Mouse (Mus musculus) liver, embryonic 13.5 days (tissue): ENCODE results near the gene Slc25a45. TPM values are rescaled to one million over a fixed set of nuclear protein-coding genes. Genes with fewer than 3 reads are reported as not detected.

ENCODE experiments used
- ATAC-seq: fragments of 200-750 bp; cut with Nextera tagmentation; 2 replicates; pipeline ENCODE4 v1.8.0; 2017; ENCODE audit warnings: low read depth, mild to moderate bottlenecking, moderate number of reproducible peaks, moderate library complexity
- DNase-seq: peaks from one replicate; pipeline ENCODE4 v3.0.0; 2022
- H3K27ac ChIP-seq: fragments of 300-500 bp; sonication (generic); 2 replicates; pipeline ENCODE4 v1.5.1; 2015; ENCODE audit warnings: moderate library complexity, mild to moderate bottlenecking, inconsistent platforms
- H3K27me3 ChIP-seq: fragments of 300-500 bp; sonication (generic); 2 replicates; pipeline ENCODE4 v1.6.1; 2015; ENCODE audit warnings: mild to moderate bottlenecking, inconsistent platforms
- H3K36me3 ChIP-seq: fragments of 300-500 bp; sonication (generic); 2 replicates; pipeline ENCODE4 v1.6.1; 2015; ENCODE audit warnings: mild to moderate bottlenecking, inconsistent platforms
- H3K4me1 ChIP-seq: fragments of 300-500 bp; sonication (generic); replicated peaks from 2 replicates; pipeline ENCODE4 v1.6.1; 2015; ENCODE audit warnings: inconsistent platforms
- H3K4me2 ChIP-seq: fragments of 300-500 bp; sonication (generic); 2 replicates; pipeline ENCODE4 v1.6.1; 2015; ENCODE audit warnings: inconsistent platforms, mild to moderate bottlenecking, moderate library complexity
- H3K4me3 ChIP-seq: fragments of 300-500 bp; sonication (generic); replicated peaks from 2 replicates; pipeline ENCODE4 v1.5.1; 2015; ENCODE audit warnings: mild to moderate bottlenecking, inconsistent platforms
- H3K9ac ChIP-seq: fragments of 300-500 bp; sonication (generic); 2 replicates; pipeline ENCODE4 v1.6.1; 2015; ENCODE audit warnings: mild to moderate bottlenecking, inconsistent platforms
- H3K9me3 ChIP-seq: fragments of 300-500 bp; sonication (generic); replicated peaks from 2 replicates; pipeline ENCODE4 v1.6.1; 2016; ENCODE audit warnings: inconsistent platforms
- WGBS: fragments of 180-500 bp; shearing (Covaris S2); methylation state at CpG from one replicate; pipeline ENCODE4 v1.1.7; 2015; ENCODE audit not compliant: insufficient replicate concordance; 5-methylcytosine and 5-hydroxymethylcytosine counted together
- polyA plus RNA-seq: library from polyadenylated mRNA; unstranded; fragments of >200 nt; fragmentation: Nextera tagmentation; extraction: Ambion mirVana; gene quantifications from 2 replicates; pipeline ENCODE4 v1.2.1, GENCODE M21; 2015

Gene Slc25a45
- polyA plus RNA-seq, 1 experiment from 2014 or later: 5.7 TPM

GRCm38 (mm10) chr19:5883935-5884334 lies 6.3 kb downstream of the Slc25a45 start:
- H3K36me3 ChIP-seq: no peaks in the 10 kb centered on the region
- DNase-seq (peak; percentile 72), ATAC-seq (peak; percentile 95)
- peak overlapping the region; percentile 89 for H3K27ac ChIP-seq
- H3K4me3 ChIP-seq: no peak overlapping the region
- no peaks in the 10 kb centered on the region for H3K27me3 ChIP-seq
- no peaks in the 10 kb centered on the region for H3K9me3 ChIP-seq
- H3K4me2 ChIP-seq: peak overlapping the region; percentile 38
- peaks cover 77% of the 10 kb centered on the region for H3K4me1 ChIP-seq
- 21% methylated on average over 1 of the region's 1 CpGs for WGBS
- peak overlapping the region; percentile 52 for H3K9ac ChIP-seq

- 57% methylated on average over 4 of the region's 4 CpGs for WGBS
- Histone ChIP-seq H3K27ac (no peak overlapping the region), H3K27me3 (no peaks in the 10 kb centered on the region), H3K9ac (no peak overlapping the region), H3K4me1 (peaks cover 70% of the 10 kb centered on the region), H3K9me3 (no peaks in the 10 kb centered on the region), H3K4me2 (no peak overlapping the region), H3K4me3 (no peak overlapping the region), H3K36me3 (no peaks in the 10 kb centered on the region)
- no peak for ATAC-seq
- DNase-seq: peak; percentile 29
Measured at GRCm38 (mm10) chr19:5885838-5886237, 8.2 kb downstream of the Slc25a45 start.

- Histone ChIP-seq H3K9ac (no peak overlapping the region), H3K36me3 (peaks cover 6% of the 10 kb centered on the region), H3K4me2 (no peak overlapping the region), H3K9me3 (no peaks in the 10 kb centered on the region), H3K4me1 (peaks cover 68% of the 10 kb centered on the region), H3K4me3 (no peak overlapping the region), H3K27me3 (no peaks in the 10 kb centered on the region), H3K27ac (0 out of 2 replicates have a peak overlapping the region, but pooled peaks have one; percentile 26)
- ATAC-seq (no peak), DNase-seq (no peak)
- 40% methylated on average over 3 of the region's 3 CpGs for WGBS
Measured at GRCm38 (mm10) chr19:5887234-5887815, 9.7 kb downstream of the Slc25a45 start.

GRCm38 (mm10) chr19:5889211-5889610 lies 11.6 kb downstream of the Slc25a45 start:
- H3K9me3 ChIP-seq: no peaks in the 10 kb centered on the region
- no peak overlapping the region for H3K4me3 ChIP-seq
- peaks cover 12% of the 10 kb centered on the region for H3K36me3 ChIP-seq
- H3K9ac ChIP-seq: no peak overlapping the region
- H3K4me2 ChIP-seq: no peak overlapping the region
- peaks cover 68% of the 10 kb centered on the region for H3K4me1 ChIP-seq
- 73% methylated on average over 4 of the region's 4 CpGs for WGBS
- ATAC-seq (no peak), DNase-seq (no peak)
- no peak overlapping the region for H3K27ac ChIP-seq
- H3K27me3 ChIP-seq: no peaks in the 10 kb centered on the region; the same call in 1 of the 2 replicates

DNA sequence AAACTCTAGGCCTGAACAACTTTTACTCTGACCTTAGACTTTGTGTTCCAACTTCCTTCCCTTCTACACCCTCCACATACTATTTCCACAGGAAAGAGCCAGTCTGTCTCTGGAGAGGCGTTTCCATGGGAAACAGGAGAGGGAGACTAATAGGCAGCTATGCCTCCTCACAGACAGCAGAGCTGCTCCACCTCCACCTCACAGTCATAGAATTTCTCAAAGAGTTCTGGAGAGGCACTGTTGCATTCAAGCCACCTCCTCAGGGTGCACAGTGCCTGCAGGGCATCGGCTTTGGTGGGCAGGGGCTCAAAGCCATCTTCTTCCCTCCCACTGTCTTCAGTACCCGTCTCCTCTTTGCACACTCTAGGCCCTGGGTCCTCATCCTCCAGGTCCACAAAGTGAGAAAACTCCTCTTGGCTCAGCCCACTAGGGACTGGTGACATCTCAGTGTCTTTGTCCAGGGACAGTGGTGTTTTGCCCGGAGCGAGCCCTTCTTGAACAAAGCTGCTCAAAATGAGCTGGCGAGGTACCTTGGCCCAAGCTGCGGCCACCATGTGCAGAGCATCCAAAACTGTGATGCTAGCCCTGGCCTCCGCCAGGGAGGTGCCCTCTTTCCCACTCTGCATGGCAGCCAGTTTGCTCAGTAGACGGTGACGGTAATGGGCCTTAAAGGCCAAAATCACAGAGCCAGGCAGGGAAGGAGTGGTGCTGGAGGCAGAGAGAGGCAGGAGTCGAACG lies 14.1 kb downstream of the Slc25a45 start:
- ATAC-seq (no peak), DNase-seq (no peak)
- Histone ChIP-seq H3K4me2 (0 out of 2 replicates have a peak overlapping the region, but pooled peaks have one; percentile 97), H3K27ac (peak overlapping the region; percentile 6; the same call in 1 of the 2 replicates), H3K9me3 (no peaks in the 10 kb centered on the region), H3K9ac (0 out of 2 replicates have a peak overlapping the region, but pooled peaks have one; percentile 5), H3K27me3 (no peaks in the 10 kb centered on the region; the same call in 1 of the 2 replicates), H3K4me1 (peaks cover 61% of the 10 kb centered on the region), H3K4me3 (no peak overlapping the region), H3K36me3 (peaks cover 30% of the 10 kb centered on the region)
- WGBS: 88% methylated on average over 12 of the region's 12 CpGs

DNA sequence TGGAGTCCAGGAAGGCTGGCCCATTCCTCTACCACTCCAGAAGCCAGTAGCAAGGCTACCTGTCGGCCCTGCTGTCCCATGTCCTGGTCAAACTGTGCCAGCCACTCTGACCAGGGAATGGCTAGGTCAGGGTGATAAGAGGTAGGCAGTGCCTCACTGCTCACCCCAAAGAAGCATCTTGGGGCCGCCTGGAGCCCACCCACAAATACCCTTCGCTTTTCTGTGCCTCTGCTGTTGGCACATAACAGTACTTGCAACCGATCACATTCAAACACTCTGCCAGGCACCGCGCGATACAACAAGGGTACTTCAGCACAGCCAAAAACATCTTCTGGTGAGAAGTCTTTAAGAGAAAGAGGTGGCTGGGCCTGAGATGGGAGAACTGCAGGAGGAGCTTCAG lies 14.7 kb downstream of the Slc25a45 start:
- Histone ChIP-seq H3K36me3 (peaks cover 34% of the 10 kb centered on the region), H3K27ac (0 out of 2 replicates have a peak overlapping the region, but pooled peaks have one; percentile 6), H3K4me2 (0 out of 2 replicates have a peak overlapping the region, but pooled peaks have one; percentile 97), H3K27me3 (no peaks in the 10 kb centered on the region; the same call in 1 of the 2 replicates), H3K9me3 (no peaks in the 10 kb centered on the region), H3K4me3 (no peak overlapping the region; the same call in 1 of the 2 replicates), H3K9ac (0 out of 2 replicates have a peak overlapping the region, but pooled peaks have one; percentile 5), H3K4me1 (peaks cover 55% of the 10 kb centered on the region)
- ATAC-seq: no peak
- DNase-seq: no peak
- WGBS: 90% methylated on average over 7 of the region's 7 CpGs

DNA sequence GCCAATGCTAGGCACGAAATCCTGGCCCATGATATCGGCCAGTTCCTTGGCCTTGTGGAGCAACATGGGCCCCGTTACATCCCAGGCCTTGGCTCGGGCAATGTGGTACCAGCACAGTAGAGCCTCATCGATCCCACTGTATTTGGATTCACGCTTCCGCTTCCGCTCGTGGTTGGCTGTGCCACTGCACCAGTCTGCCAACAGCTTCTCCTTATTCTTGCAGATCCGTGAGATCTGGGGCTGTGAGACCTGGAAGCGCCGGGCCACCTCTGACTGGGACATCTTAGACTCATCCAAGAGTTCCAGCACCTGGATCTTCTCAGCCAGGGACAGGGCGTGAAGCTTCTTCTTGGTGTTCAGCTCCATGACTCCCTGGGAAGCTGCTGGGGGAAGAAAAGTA lies 15.1 kb downstream of the Slc25a45 start:
- peak overlapping the region; percentile 75 for H3K4me3 ChIP-seq
- ATAC-seq (no peak), DNase-seq (no peak)
- H3K4me1 ChIP-seq: peaks cover 53% of the 10 kb centered on the region
- H3K36me3 ChIP-seq: peaks cover 39% of the 10 kb centered on the region
- 94% methylated on average over 13 of the region's 13 CpGs for WGBS
- no peak overlapping the region for H3K27ac ChIP-seq
- H3K9ac ChIP-seq: peak overlapping the region; percentile 91
- no peaks in the 10 kb centered on the region for H3K9me3 ChIP-seq
- peak overlapping the region; percentile 97 for H3K4me2 ChIP-seq
- no peaks in the 10 kb centered on the region; the same call in 1 of the 2 replicates for H3K27me3 ChIP-seq

- no peaks in the 10 kb centered on the region; the same call in 1 of the 2 replicates for H3K27me3 ChIP-seq
- peak overlapping the region; percentile 75 for H3K4me3 ChIP-seq
- 12% methylated on average over 28 of the region's 31 CpGs for WGBS
- H3K9me3 ChIP-seq: no peaks in the 10 kb centered on the region
- H3K36me3 ChIP-seq: peaks cover 44% of the 10 kb centered on the region
- peaks cover 47% of the 10 kb centered on the region for H3K4me1 ChIP-seq
- DNase-seq (no peak), ATAC-seq (peak; percentile 41)
- H3K9ac ChIP-seq: peak overlapping the region; percentile 91
- peak overlapping the region; percentile 97 for H3K4me2 ChIP-seq
- peak overlapping the region; percentile 86 for H3K27ac ChIP-seq
Measured at GRCm38 (mm10) chr19:5893282-5894001, 15.8 kb downstream of the Slc25a45 start.

GRCm38 (mm10) chr19:5894002-5894678 lies 16.5 kb downstream of the Slc25a45 start, which contains the start of gene Tigd3:
TSS of gene Tigd3 (minus strand) at chr19:5894149.
- Histone ChIP-seq H3K9ac (peak within 1 kb of the TSS; percentile 91), H3K4me2 (peak within 1 kb of the TSS; percentile 97), H3K27ac (peak within 1 kb of the TSS; percentile 86), H3K4me3 (peak within 1 kb of the TSS; percentile 75), H3K27me3 (no peaks in the 10 kb centered on the region; the same call in 1 of the 2 replicates), H3K36me3 (peaks cover 49% of the 10 kb centered on the region), H3K4me1 (peaks cover 47% of the 10 kb centered on the region), H3K9me3 (no peaks in the 10 kb centered on the region)
- WGBS: 4% methylated on average over 36 of the region's 36 CpGs
- DNase-seq: peak; percentile 93
- peak; percentile 94 for ATAC-seq

GRCm38 (mm10) chr19:5907275-5907674 lies 29.7 kb downstream of the Slc25a45 start:
- Histone ChIP-seq H3K9me3 (no peaks in the 10 kb centered on the region), H3K27ac (no peak overlapping the region), H3K9ac (no peak overlapping the region), H3K4me3 (no peak overlapping the region), H3K4me1 (peaks cover 33% of the 10 kb centered on the region), H3K4me2 (no peak overlapping the region), H3K36me3 (peaks cover 60% of the 10 kb centered on the region), H3K27me3 (no peaks in the 10 kb centered on the region)
- ATAC-seq (no peak), DNase-seq (no peak)
- 81% methylated on average over 3 of the region's 3 CpGs for WGBS
